Mouse (Mus musculus): ENCODE results near the gene Dab1.

Gene Dab1

GRCm38 (mm10) chr4:104106299-104106698 is 487.1 kb downstream of the Dab1 start:
- DNase-seq (ENCODE audit: low read depth, low spot score): no peak

- DNase-seq (ENCODE audit: low read depth, low spot score): no peak
Measured at GRCm38 (mm10) chr4:104111614-104112013, 492.5 kb downstream of the Dab1 start.

- no peak for DNase-seq (ENCODE audit: low read depth, low spot score)
Measured at GRCm38 (mm10) chr4:104113209-104114005, 494.2 kb downstream of the Dab1 start.

- no peak for DNase-seq (ENCODE audit: low read depth, low spot score)
Measured at GRCm38 (mm10) chr4:104114006-104114361, 494.8 kb downstream of the Dab1 start.

- DNase-seq (ENCODE audit: low read depth, low spot score): no peak
Measured at GRCm38 (mm10) chr4:104120108-104120507, 500.9 kb downstream of the Dab1 start.

GRCm38 (mm10) chr4:104121959-104122358 is 502.8 kb downstream of the Dab1 start:
- no peak for DNase-seq (ENCODE audit: low read depth, low spot score)

DNA sequence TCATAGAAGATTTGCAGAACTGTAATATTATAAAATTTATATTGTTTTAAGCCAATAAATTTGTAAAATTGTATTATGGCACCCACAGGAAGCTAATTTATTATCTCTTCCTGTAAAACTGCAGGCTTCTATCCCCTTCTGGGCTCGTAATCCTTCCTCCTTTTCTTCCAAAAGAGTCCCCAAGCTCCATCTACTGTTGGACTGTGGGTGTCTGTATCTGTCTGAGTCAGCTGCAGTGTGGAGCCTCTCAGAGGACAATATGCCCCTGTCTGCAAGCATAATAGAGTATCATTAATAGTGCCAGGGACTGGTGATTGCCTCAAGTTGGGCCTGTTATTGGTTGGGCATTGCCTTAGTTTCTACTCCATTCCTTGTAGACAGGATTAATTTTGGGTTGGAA is 503.2 kb downstream of the Dab1 start:
- no peak for DNase-seq (ENCODE audit: low read depth, low spot score)

- no peak for DNase-seq (ENCODE audit: low read depth, low spot score)
Measured at GRCm38 (mm10) chr4:104153637-104154036, 534.5 kb downstream of the Dab1 start.

DNA sequence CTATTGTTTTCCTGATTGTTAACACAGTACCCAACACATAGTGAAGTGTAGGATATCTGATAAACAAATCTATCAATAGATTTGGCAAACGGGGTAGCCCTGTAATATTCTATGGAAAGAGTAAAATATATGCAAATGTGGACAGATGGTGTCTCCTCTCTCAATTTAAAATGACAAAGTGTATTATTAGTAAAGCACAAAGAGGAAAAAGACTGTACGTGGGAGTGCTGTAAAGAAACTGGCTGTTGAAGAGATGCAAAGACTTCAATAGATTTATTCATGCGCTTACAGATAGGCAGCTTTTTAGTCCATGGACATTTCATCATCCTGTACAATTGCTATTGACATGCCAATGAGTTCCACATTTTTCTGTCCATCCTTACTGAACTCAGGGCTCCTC is 558.9 kb downstream of the Dab1 start:
- DNase-seq (ENCODE audit: low read depth, low spot score): no peak

- DNase-seq (ENCODE audit: low read depth, low spot score): no peak
Measured at GRCm38 (mm10) chr4:104186311-104186710, 567.2 kb downstream of the Dab1 start.

- DNase-seq (ENCODE audit: low read depth, low spot score): no peak
Measured at GRCm38 (mm10) chr4:104198635-104199034, 579.5 kb downstream of the Dab1 start.

DNA sequence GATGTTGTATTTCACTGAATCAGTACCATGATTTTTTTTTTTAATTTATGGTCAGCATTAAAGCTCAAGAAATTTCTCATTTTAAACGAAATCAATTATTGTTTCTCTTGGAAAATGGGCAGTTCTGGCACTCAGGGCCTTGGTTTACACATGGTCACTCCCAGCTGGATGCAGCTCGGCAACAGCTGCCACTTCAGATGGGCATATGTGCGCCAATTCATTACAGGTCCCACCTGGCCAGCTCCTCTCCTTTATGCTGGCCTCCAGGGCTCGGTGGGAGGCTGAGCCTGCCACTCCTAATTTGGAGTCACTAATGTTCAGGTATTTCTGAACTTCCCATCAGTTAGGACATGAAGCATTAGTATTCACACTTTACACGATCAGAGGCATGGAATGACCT is 582.5 kb downstream of the Dab1 start:
- no peak for DNase-seq (ENCODE audit: low read depth, low spot score)

GRCm38 (mm10) chr4:104204047-104204446 is 584.9 kb downstream of the Dab1 start:
- no peak for DNase-seq (ENCODE audit: low read depth, low spot score)

DNA sequence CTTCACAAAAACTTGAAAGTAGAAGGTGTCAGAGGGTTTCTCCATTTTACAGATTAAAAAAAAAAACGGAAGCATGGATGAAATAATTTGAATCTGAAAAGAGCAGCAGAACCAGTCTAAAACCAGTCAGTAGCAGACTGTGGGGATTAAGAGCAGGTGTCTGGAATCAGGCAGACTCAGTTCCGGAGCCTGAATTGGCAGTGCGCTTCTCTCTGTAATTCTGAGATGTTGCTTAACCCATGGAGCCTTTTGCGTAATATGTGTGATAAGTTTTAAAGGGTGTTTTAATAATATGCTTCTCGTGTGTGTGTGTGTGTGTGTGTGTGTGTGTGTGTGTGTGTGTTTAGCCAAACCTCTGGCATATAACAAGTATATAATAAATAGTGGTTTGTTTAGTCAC is 587.5 kb downstream of the Dab1 start:
- no peak for DNase-seq (ENCODE audit: low read depth, low spot score)

DNA sequence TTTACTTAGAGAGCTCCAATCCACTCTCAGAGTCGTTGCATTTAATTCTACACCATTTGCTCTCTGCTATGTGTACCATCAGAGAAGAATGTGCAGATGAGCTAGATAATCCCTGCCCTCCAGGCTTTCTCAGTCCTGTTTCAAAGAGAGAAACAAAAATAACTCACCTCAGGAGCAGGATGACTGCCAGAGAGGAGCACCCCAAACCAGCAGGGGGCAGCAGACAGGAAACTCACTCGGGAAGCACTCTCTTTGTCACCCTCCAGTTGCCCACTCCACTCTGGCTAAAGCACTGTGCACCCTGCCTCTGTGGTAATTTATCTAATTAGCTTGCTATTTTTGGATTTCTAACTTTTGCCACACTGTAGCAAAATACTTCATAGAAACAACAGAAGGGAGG is 589.9 kb downstream of the Dab1 start:
- no peak for DNase-seq (ENCODE audit: low read depth, low spot score)

DNA sequence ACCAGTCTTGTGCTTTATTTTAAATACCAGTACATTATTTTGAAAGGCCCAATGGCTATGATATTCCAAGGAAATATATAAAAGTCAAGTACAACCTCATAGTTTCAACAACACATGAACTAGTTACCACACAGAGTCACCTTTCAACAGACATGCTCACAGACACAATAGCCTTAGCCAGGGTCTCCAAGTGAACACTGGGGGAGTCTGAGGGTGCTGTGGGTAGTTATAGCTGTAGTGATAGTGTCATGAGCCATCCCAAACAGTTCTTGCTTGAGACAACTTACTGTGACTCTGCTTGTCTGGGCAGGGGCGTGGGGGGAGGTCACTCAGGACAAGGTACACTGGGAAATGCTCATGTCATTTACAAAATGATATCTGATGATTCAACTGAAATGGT is 591.6 kb downstream of the Dab1 start:
- DNase-seq (ENCODE audit: low read depth, low spot score): no peak

DNA sequence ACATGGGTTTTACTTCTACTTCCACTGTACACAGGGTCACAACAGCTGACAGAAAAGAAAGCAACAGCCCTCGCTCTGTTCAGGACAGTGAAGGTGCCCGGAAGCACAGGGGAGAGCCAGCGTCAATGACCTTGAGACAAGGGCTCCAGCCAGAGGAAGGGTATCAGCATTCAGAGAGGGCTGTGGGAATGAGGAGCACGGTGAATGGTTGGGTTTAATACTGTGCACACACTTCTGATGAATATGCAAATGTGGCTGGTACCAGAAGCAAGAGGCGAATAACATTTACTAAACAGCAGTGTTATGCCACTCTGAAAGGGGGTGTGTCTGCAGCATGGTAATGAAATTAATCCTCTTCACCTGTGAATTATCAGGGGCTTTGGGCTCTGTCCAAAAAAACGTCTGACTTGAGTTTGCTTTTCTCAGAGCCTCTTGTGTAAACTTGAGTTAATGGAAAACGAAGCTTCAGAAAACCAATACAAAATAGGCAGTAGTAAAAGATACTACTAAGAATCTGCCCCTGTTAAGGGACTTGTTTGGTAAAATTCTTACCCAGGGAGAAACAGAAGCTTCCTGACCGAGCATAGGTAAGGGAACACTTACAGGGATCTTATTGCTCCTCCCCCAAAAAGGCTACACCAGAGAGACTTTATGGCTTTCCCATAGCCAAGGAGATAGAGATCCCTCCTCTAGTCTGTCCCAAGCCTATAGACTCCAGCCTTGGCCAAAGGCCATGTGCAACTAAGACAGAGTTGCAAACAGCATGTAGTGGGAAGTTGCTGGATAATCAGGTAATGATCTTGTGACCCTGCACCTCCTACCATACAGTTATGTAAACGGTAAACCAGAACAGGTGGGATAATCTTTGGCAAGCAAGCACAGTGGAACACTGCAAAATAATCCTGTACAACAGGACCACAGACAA is 592.6 kb downstream of the Dab1 start:
- DNase-seq (ENCODE audit: low read depth, low spot score): no peak

- DNase-seq (ENCODE audit: low read depth, low spot score): no peak
Measured at GRCm38 (mm10) chr4:104214724-104215123, 595.6 kb downstream of the Dab1 start.

DNA sequence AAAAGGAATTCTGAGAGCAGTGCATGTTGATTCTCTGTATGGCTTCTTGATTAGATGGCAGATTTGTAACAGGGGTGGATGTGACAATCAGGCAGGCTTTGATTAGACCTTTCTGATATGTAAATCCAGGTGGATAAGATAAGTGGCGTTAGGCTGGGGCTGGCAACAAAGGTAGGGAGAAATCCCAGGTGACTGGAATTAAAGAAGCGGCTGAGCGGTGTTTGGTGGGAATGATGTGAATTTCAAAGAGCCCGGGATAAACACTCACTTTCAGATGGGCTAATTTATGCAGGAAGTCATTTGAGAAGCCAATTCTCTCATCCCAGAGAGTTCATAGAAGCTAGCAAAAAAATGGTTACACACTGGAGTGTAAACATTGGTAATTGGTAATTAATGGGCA is 598.2 kb downstream of the Dab1 start:
- DNase-seq (ENCODE audit: low read depth, low spot score): no peak

GRCm38 (mm10) chr4:104218765-104219164 is 599.6 kb downstream of the Dab1 start:
- no peak for DNase-seq (ENCODE audit: low read depth, low spot score)

GRCm38 (mm10) chr4:104220099-104220498 is 600.9 kb downstream of the Dab1 start:
- no peak for DNase-seq (ENCODE audit: low read depth, low spot score)

DNA sequence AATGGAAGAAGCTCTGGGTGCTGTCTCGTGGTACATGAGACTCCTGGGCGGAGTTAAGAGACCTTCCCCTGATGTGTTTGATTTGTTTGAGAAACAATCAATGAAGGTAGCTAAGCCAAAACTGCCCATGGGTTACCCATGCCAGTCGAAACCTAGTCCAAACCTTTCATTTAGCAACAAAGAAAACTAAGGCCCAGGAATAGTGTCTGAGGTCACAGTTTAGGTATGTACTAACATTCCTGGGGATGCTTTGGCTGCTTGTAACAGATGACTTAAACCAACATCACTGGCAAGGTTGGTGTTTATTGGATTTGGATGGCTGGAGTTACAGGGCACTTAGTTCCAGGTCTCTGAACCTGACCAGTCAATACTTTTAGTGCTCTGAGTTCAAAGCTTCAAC is 610.1 kb downstream of the Dab1 start:
- DNase-seq (ENCODE audit: low read depth, low spot score): no peak

DNA sequence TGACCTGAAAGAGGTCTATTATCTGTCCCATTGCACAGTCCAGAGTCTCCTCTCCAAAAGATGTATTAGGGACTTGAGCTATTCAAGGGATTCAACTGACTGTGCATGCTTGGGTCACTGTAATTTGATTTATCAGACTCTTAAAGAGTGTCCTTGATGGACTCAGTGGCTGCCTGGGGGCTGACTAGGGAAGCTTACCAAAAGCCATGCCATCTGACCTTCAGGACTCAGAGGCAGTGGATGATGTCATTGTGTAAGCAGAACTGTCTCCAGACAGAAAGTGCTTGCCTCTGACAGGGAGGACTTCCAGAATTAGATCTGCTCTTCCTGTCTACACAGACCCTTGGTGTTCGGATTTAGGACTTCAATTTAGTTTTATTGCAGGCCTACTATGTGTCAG is 627.3 kb downstream of the Dab1 start:
- DNase-seq (ENCODE audit: low read depth, low spot score): no peak

Measured in 3T3-L1 (cell line).